Mouse (Mus musculus) lung, embryonic 15.5 days (tissue): Measurements from ENCODE around the gene Zranb2. TPM values are rescaled to one million over a fixed set of nuclear protein-coding genes. Genes with fewer than 3 reads are reported as not detected.

Experiments used
- ATAC-seq: fragments of 200-750 bp; cut with Nextera tagmentation; 2 replicates; pipeline ENCODE4 v1.8.0; 2017; ENCODE audit warnings: moderate number of reproducible peaks, borderline replicate concordance; ENCODE audit not compliant: low FRiP score, low TSS enrichment; ENCODE audit errors: extremely low read depth
- H3K27ac ChIP-seq: fragments of 300-500 bp; sonication (generic); 2 replicates; pipeline ENCODE4 v1.5.1; 2015; ENCODE audit warnings: moderate library complexity, mild to moderate bottlenecking, inconsistent platforms
- H3K27me3 ChIP-seq: fragments of 300-500 bp; sonication (generic); 2 replicates; pipeline ENCODE4 v1.6.1; 2015; ENCODE audit warnings: inconsistent platforms
- H3K36me3 ChIP-seq: fragments of 300-500 bp; sonication (generic); 2 replicates; pipeline ENCODE4 v1.6.1; 2015; ENCODE audit warnings: inconsistent platforms
- H3K4me1 ChIP-seq: fragments of 300-500 bp; sonication (generic); 2 replicates; pipeline ENCODE4 v1.6.1; 2015; ENCODE audit warnings: inconsistent platforms
- H3K4me2 ChIP-seq: fragments of 300-500 bp; sonication (generic); 2 replicates; pipeline ENCODE4 v1.6.1; 2015; ENCODE audit warnings: inconsistent platforms, mild to moderate bottlenecking, moderate library complexity
- H3K4me3 ChIP-seq: fragments of 300-500 bp; sonication (generic); 2 replicates; pipeline ENCODE4 v1.5.1; 2015; ENCODE audit warnings: mild to moderate bottlenecking, inconsistent platforms
- H3K9ac ChIP-seq: fragments of 300-500 bp; sonication (generic); 2 replicates; pipeline ENCODE4 v1.6.1; 2015; ENCODE audit warnings: inconsistent platforms
- H3K9me3 ChIP-seq: fragments of 300-500 bp; sonication (generic); 2 replicates; pipeline ENCODE4 v1.6.1; 2016; ENCODE audit warnings: inconsistent platforms
- WGBS: fragments of 180-500 bp; shearing (Covaris S2); methylation state at CpG from one replicate; pipeline ENCODE4 v1.1.7; 2015; 5-methylcytosine and 5-hydroxymethylcytosine counted together
- polyA plus RNA-seq: library from polyadenylated mRNA; unstranded; fragments of >200 nt; fragmentation: Nextera tagmentation; extraction: Ambion mirVana; gene quantifications from 2 replicates; pipeline ENCODE4 v1.2.1, GENCODE M21; 2015

The Zranb2 gene
- polyA plus RNA-seq, 1 experiment from 2014 or later: 92.9 TPM

- H3K27me3 ChIP-seq: no peaks in the 10 kb centered on the region
- ATAC-seq: no peak
- H3K4me3 ChIP-seq: no peak overlapping the region
- no peaks in the 10 kb centered on the region for H3K4me1 ChIP-seq
- H3K36me3 ChIP-seq: peaks cover 41% of the 10 kb centered on the region
- 96% methylated on average over 3 of the region's 3 CpGs for whole genome bisulfite sequencing
- no peak overlapping the region for H3K27ac ChIP-seq
- H3K9me3 ChIP-seq: no peaks in the 10 kb centered on the region
- H3K9ac ChIP-seq: no peak overlapping the region
- no peak overlapping the region for H3K4me2 ChIP-seq
Measured at GRCm38 (mm10) chr3:157549758-157550600, 16.0 kb downstream of the Zranb2 start.

DNA sequence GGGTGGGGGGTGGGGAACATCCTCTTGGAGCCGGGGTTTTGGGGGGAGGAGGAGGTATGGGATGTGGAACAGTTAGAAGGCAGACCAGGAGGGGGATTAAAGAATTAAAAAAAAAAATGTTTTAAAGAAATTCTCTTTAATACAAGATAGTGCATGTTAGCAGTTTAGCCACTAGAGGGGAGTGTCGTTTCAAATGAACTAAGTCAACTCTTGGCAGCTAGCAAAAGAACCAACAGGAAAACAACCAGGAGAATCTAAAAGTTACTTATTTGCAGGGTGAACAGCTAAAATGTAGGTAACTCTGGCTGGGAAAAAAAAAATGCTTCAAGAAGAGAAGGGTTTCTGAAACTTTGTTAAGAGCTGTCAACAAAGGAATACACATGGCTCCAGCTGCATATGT, 31.2 kb downstream of the Zranb2 start:
- no peak overlapping the region for H3K9ac ChIP-seq
- H3K4me2 ChIP-seq: no peak overlapping the region
- H3K4me1 ChIP-seq: peaks cover 16% of the 10 kb centered on the region
- H3K9me3 ChIP-seq: no peaks in the 10 kb centered on the region
- H3K36me3 ChIP-seq: no peaks in the 10 kb centered on the region
- H3K27me3 ChIP-seq: peaks cover 31% of the 10 kb centered on the region
- no peak overlapping the region for H3K27ac ChIP-seq
- no peak for ATAC-seq
- H3K4me3 ChIP-seq: no peak overlapping the region
- WGBS: 5% methylated on average over 2 of the region's 2 CpGs

GRCm38 (mm10) chr3:157566725-157567565, 33.0 kb downstream of the Zranb2 start, which contains the start of gene Ptger3:
Gene Ptger3 (plus strand): TSS chr3:157566892.
- Histone ChIP-seq H3K27ac (no peak within 1 kb of the TSS), H3K27me3 (peaks cover 36% of the 10 kb centered on the region), H3K9ac (peak within 1 kb of the TSS; percentile 23), H3K36me3 (no peaks in the 10 kb centered on the region), H3K4me2 (peak within 1 kb of the TSS; percentile 91), H3K9me3 (no peaks in the 10 kb centered on the region), H3K4me3 (peak within 1 kb of the TSS; percentile 47), H3K4me1 (peaks cover 16% of the 10 kb centered on the region)
- peak; percentile 67 for ATAC-seq
- under 1% methylated on average over 84 of the region's 84 CpGs for WGBS

DNA sequence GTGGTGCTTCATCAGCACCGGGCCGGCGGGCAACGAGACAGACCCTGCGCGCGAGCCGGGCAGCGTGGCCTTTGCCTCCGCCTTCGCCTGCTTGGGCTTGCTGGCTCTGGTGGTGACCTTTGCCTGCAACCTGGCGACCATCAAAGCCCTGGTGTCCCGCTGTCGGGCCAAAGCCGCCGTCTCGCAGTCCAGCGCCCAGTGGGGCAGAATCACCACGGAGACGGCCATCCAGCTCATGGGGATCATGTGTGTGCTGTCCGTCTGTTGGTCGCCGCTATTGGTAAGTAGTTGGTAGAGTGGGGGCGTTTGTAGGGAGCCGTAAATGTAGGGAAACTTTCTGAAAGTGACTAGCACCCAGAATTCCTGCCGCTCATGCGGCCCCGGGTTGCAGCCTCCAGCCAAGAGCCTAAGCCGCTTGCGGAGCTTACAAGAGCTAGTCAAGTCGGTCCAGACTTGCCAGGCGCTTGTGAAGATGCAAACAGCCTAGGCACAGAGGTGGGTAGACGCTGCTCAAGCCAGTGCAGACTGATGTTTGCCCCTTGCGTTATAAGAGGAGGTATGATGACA, 33.7 kb downstream of the Zranb2 start:
- no peaks in the 10 kb centered on the region for H3K36me3 ChIP-seq
- H3K4me3 ChIP-seq: peak overlapping the region; percentile 47
- peak; percentile 26; the same call in 1 of the 2 replicates for ATAC-seq
- WGBS: 3% methylated on average over 34 of the region's 34 CpGs
- peak overlapping the region; percentile 23; the same call in 1 of the 2 replicates for H3K9ac ChIP-seq
- H3K27ac ChIP-seq: no peak overlapping the region
- H3K4me1 ChIP-seq: peaks cover 16% of the 10 kb centered on the region
- H3K4me2 ChIP-seq: peak overlapping the region; percentile 91
- peaks cover 36% of the 10 kb centered on the region for H3K27me3 ChIP-seq
- no peaks in the 10 kb centered on the region for H3K9me3 ChIP-seq

DNA sequence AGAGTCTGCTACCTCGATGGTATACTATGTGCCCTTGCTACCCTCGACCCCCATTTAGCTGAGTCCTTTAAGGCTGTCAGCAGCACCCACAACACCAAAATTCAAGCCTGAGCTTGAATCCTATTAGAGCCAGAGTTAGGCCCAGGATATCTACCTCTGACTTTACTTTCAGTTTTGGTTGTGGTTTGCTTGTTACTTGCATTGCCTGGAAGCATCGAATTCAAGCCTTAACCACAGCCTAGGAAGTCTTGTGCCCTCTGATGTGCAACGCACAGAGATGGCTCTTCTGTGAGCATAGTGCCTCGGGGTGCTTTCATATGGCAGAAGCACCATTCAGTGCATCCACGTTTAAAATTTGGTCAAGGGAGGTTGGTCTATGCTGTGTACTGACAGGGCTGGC, 38.1 kb downstream of the Zranb2 start:
- Histone ChIP-seq H3K4me3 (no peak overlapping the region), H3K27ac (no peak overlapping the region), H3K36me3 (no peaks in the 10 kb centered on the region), H3K4me1 (peaks cover 10% of the 10 kb centered on the region), H3K9me3 (no peaks in the 10 kb centered on the region), H3K27me3 (peaks cover 26% of the 10 kb centered on the region), H3K4me2 (no peak overlapping the region), H3K9ac (no peak overlapping the region)
- WGBS: 76% methylated on average over 6 of the region's 6 CpGs
- no peak for ATAC-seq

DNA sequence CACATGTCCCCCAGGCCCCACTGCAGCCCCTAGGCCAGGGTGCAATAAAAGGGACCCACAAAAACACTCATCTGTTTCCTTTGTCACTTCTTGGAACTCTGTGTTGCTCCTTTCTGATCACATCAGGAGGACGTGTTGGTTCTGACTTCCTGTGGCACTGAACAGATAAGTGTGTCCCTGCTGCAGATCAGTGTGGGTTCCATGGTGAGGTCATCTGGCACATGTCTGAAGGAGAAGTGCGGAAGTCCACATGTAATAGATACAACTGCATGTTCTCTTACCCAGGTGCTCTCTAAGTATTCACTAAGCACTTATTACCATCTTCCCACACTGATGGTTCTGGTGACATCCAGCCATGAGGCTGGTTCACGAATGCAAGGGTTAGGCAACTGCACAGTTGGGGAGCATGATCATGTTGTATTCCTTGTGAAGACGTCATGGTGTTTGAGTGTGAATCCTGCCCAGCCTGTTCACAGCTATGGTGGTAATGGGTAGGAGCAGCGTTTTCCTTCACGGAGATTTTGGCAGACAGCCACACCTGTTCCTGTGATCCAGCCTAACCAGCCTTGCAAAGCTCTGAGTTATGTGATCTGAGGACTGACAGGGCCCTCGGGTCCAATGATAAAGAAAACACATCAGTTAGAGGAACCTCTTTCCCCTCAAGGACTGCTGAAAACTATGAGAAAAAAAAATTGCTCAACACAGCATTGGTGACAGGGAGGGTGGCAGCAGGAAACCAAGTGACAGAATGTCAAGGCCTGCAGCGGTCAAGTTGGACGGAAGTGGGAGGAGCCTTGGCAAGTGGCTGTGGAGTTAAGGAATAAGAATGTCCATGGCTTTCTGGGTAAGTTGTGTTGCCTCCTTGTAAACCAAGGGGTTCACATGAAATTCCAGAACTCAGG, 41.7 kb downstream of the Zranb2 start:
- Histone ChIP-seq H3K4me2 (no peak overlapping the region), H3K4me1 (peaks cover 12% of the 10 kb centered on the region; the same call in 1 of the 2 replicates), H3K9me3 (no peaks in the 10 kb centered on the region), H3K4me3 (no peak overlapping the region), H3K27ac (no peak overlapping the region), H3K27me3 (no peaks in the 10 kb centered on the region), H3K36me3 (no peaks in the 10 kb centered on the region), H3K9ac (no peak overlapping the region)
- peak; percentile 39 for ATAC-seq
- WGBS: 62% methylated on average over 9 of the region's 9 CpGs

DNA sequence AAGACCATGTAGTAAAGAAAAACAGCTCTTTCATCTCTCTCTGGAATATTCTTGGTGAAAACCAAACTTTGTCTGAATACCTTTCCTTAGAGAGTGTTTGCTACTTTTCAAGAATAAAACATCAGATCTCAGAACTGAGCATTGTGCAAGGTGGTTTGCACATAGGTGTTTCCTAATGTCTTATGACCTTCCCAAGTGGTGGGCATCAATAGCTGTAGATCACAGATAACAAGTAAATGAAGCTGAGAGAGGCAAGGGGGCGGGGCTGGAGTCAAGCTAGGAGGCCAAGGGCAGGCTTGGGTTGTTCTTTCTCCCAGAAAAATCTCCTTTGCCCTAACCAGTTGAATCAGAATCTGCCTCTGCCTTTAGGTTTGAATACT, 42.4 kb downstream of the Zranb2 start:
- Histone ChIP-seq H3K4me3 (no peak overlapping the region), H3K4me1 (peaks cover 12% of the 10 kb centered on the region; the same call in 1 of the 2 replicates), H3K9me3 (no peaks in the 10 kb centered on the region), H3K36me3 (no peaks in the 10 kb centered on the region), H3K27ac (no peak overlapping the region), H3K9ac (no peak overlapping the region), H3K4me2 (no peak overlapping the region), H3K27me3 (no peaks in the 10 kb centered on the region)
- 60% methylated on average over 1 of the region's 1 CpGs for WGBS
- ATAC-seq: no peak

DNA sequence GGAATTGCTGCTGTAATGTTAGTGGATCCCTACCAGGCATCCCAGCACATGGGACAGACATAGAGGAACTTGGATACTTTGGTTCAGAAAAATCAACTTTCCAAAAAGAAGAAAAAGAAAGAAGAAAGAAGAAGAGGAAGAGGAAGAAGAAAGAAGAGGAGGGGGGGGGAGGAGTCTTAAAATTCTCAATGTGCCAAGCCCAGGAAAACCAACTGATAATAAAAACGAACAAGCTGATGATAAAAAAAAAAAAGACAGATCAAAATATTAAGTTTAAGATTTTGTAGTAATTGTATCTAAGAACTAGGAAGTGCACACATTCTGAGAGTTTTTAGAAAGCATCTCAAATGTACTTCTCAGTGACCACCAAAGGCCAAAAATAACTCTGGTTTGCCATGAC, 42.9 kb downstream of the Zranb2 start:
- H3K4me1 ChIP-seq: peaks cover 12% of the 10 kb centered on the region; the same call in 1 of the 2 replicates
- no peaks in the 10 kb centered on the region for H3K27me3 ChIP-seq
- H3K9ac ChIP-seq: no peak overlapping the region
- no peak overlapping the region for H3K27ac ChIP-seq
- H3K4me3 ChIP-seq: no peak overlapping the region
- ATAC-seq: no peak
- H3K4me2 ChIP-seq: no peak overlapping the region
- H3K9me3 ChIP-seq: no peaks in the 10 kb centered on the region
- no peaks in the 10 kb centered on the region for H3K36me3 ChIP-seq
- WGBS: 60% methylated on average over 1 of the region's 1 CpGs

GRCm38 (mm10) chr3:157578469-157579170, 44.7 kb downstream of the Zranb2 start:
- Histone ChIP-seq H3K4me2 (no peak overlapping the region), H3K4me3 (no peak overlapping the region), H3K27ac (no peak overlapping the region), H3K27me3 (no peaks in the 10 kb centered on the region), H3K9me3 (no peaks in the 10 kb centered on the region), H3K36me3 (no peaks in the 10 kb centered on the region), H3K4me1 (peaks cover 17% of the 10 kb centered on the region; the same call in 1 of the 2 replicates), H3K9ac (no peak overlapping the region)
- no peak for ATAC-seq
- 80% methylated on average over 5 of the region's 5 CpGs for WGBS

DNA sequence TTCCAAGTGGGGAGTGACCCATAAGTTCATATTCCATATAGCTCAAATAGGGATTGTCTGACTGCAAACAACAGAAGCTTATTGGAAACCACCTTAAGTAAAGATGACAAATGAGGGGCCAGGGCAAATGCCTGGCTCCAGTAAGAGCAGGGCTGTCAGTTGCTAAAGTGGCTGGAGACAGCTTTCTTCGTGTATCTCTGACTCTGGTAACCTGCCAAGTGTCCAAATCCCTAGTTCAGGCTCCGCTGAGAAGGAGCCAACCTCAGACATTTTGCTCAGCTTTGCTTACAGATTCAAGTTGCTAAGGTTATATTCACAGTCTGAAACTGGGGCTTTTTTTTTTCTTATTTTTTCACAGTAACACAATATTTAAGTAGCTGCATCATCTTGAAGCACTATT, 45.4 kb downstream of the Zranb2 start:
- H3K4me3 ChIP-seq: no peak overlapping the region
- no peak overlapping the region for H3K9ac ChIP-seq
- WGBS: 28% methylated on average over 2 of the region's 2 CpGs
- no peaks in the 10 kb centered on the region for H3K36me3 ChIP-seq
- ATAC-seq: peak; percentile 48; the same call in 1 of the 2 replicates
- H3K4me1 ChIP-seq: peaks cover 17% of the 10 kb centered on the region; the same call in 1 of the 2 replicates
- 0 out of 2 replicates have a peak overlapping the region, but pooled peaks have one; percentile 18 for H3K27ac ChIP-seq
- H3K27me3 ChIP-seq: no peaks in the 10 kb centered on the region
- no peak overlapping the region for H3K4me2 ChIP-seq
- H3K9me3 ChIP-seq: no peaks in the 10 kb centered on the region
